ENCODE assay signal across 24 mouse cellular contexts in the genomic region with DNA sequence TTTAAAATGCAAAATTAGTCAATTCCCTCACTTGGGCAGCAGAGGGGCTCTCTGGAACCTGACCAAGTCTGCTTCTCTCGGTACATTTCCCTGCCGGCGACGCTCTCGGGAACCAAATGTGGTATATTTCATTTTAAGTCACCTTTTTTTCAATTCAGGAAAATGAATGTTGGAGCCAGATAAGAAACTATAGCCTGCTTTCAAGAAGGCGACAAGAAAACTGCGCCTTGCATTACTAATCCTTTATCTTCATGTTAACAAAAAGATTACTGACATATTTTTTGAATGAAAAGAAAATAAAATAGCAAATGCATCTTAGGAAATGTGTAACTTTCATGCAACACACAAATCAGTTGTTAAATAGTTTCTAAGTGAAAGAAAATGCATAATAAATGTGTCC.
"Had no signal": no experiment of that assay in that cellular context is flagged by ENCODE, and none has a peak within 500 bp of the region (broad histone marks: within the 10 kb centered on the region; RNA-seq: fewer than 3 reads in every experiment).

No protein-coding gene starts in this region.

- H3K27me3 ChIP-seq: embryonic facial prominence, embryonic 12.5 days; embryonic facial prominence, embryonic 13.5 days; embryonic facial prominence, embryonic 15.5 days; forebrain, embryonic 15.5 days had no signal

- DNase-seq: cerebellum, adult 9-10 months; cerebellum, adult 9-11 months; cerebellum, postnatal 25 days; cerebellum, postnatal 36 days; embryo, embryonic 11 days; forebrain, postnatal 0 days; gastrocnemius, adult 2 months; gastrocnemius, postnatal 10 days; gastrocnemius, postnatal 14 days; gastrocnemius, postnatal 25 days; gastrocnemius, postnatal 36 days; heart, adult 18-20 months; heart, adult 2 months had no signal

- ATAC-seq: forebrain, embryonic 13.5 days; forebrain, embryonic 14.5 days; forebrain, embryonic 15.5 days; forebrain, embryonic 16.5 days; forebrain, postnatal 0 days had no signal

- H3K27ac ChIP-seq: embryonic facial prominence, embryonic 10.5 days; embryonic facial prominence, embryonic 12.5 days; embryonic facial prominence, embryonic 13.5 days; embryonic facial prominence, embryonic 15.5 days; forebrain, embryonic 10.5 days; forebrain, embryonic 12.5 days; forebrain, embryonic 13.5 days; forebrain, embryonic 15.5 days; gastrocnemius, adult 2 months; heart, adult 2 months had no signal

- H3K4me3 ChIP-seq: embryonic facial prominence, embryonic 10.5 days; embryonic facial prominence, embryonic 12.5 days; embryonic facial prominence, embryonic 13.5 days; embryonic facial prominence, embryonic 15.5 days; erythroblast, embryonic 14.5 days; forebrain, embryonic 10.5 days; forebrain, embryonic 12.5 days; forebrain, embryonic 13.5 days; forebrain, embryonic 15.5 days; gastrocnemius, adult 2 months; heart, adult 2 months had no signal

- H3K9me3 ChIP-seq: embryonic facial prominence, embryonic 10.5 days; embryonic facial prominence, embryonic 12.5 days; embryonic facial prominence, embryonic 13.5 days; embryonic facial prominence, embryonic 15.5 days; forebrain, embryonic 10.5 days; forebrain, embryonic 12.5 days; forebrain, embryonic 13.5 days; forebrain, embryonic 15.5 days had no signal

- H3K4me1 ChIP-seq: embryonic facial prominence, embryonic 12.5 days; embryonic facial prominence, embryonic 13.5 days; forebrain, embryonic 12.5 days; forebrain, embryonic 13.5 days; forebrain, embryonic 15.5 days had no signal

- H3K9ac ChIP-seq: embryonic facial prominence, embryonic 12.5 days; embryonic facial prominence, embryonic 13.5 days; embryonic facial prominence, embryonic 15.5 days; forebrain, embryonic 12.5 days; forebrain, embryonic 13.5 days; forebrain, embryonic 15.5 days; forebrain, postnatal 0 days had no signal

- H3K36me3 ChIP-seq: embryonic facial prominence, embryonic 10.5 days; embryonic facial prominence, embryonic 12.5 days; embryonic facial prominence, embryonic 13.5 days; embryonic facial prominence, embryonic 15.5 days; forebrain, embryonic 10.5 days; forebrain, embryonic 12.5 days; forebrain, embryonic 15.5 days had no signal

- H3K4me2 ChIP-seq: embryonic facial prominence, embryonic 12.5 days; embryonic facial prominence, embryonic 13.5 days; embryonic facial prominence, embryonic 15.5 days; forebrain, embryonic 12.5 days; forebrain, embryonic 13.5 days; forebrain, embryonic 15.5 days had no signal
